Mouse (Mus musculus): ENCODE measurements around the gene Ly6g5b.

DNA sequence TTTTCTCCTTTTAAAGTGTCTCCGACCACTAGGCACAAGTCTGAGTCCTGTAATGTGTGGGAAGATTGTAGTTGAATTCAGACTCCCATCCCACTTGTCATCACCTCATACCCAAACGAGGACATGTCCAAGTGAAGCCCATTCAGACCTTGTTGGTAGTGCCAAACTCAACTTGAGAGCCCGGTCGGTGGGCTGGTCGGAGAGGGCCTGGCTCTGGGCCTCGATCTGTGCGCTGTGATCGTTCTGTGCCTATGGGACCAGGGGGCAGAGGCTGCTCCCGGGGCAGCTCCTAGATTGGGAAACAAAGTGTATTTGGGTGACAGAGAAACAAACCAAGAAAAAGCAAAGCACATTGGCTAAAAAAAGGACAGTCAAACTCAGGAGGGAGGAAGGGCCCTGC lies 37.8 kb upstream of the Ly6g5b start:
- TF ChIP-seq CTCF (IDR thresholded peaks at IDR 0.05; ENCODE audit: low read depth, low read length) = no peak
- no peak for TF ChIP-seq POLR2A (IDR thresholded peaks at IDR 0.05; ENCODE audit: borderline replicate concordance, low read depth, low read length)
